ENCODE assay signal across 11 mouse cellular contexts in genomic region chr5:124809708-124810366, GRCm38 (mm10). TPM values are rescaled to one million over a fixed set of nuclear protein-coding genes. Genes with fewer than 3 reads are reported as not detected.
DNase-seq lines count a peak whose midpoint lies in the region; ATAC-seq lines count a peak whose summit lies in the region.
"Had no signal": no experiment of that assay in that cellular context is flagged by ENCODE, and none has a peak within 500 bp of the region (broad histone marks: within the 10 kb centered on the region; RNA-seq: fewer than 3 reads in every experiment).

No protein-coding gene starts in this region.

- H3K4me1 ChIP-seq in midbrain, embryonic 15.5 days = no peaks in the 10 kb centered on the region
- H3K4me1 ChIP-seq: limb, embryonic 12.5 days; midbrain, embryonic 12.5 days had no signal

- no peaks in the 10 kb centered on the region for H3K9me3 ChIP-seq in midbrain, embryonic 15.5 days

- no peaks in the 10 kb centered on the region for H3K27me3 ChIP-seq in midbrain, embryonic 15.5 days (replicated peaks)
- H3K27me3 ChIP-seq: limb, embryonic 12.5 days; midbrain, embryonic 12.5 days had no signal

- no peaks in the 10 kb centered on the region for H3K36me3 ChIP-seq in midbrain, embryonic 15.5 days (replicated peaks)
- H3K36me3 ChIP-seq: limb, embryonic 12.5 days; midbrain, embryonic 12.5 days had no signal

- no peak overlapping the region for H3K27ac ChIP-seq in midbrain, embryonic 15.5 days
- H3K27ac ChIP-seq: hindbrain, postnatal 0 days; limb, embryonic 12.5 days; midbrain, embryonic 12.5 days had no signal

- 84% methylated on average over 4 of the region's 4 CpGs for WGBS in midbrain, embryonic 15.5 days

- no peak overlapping the region for H3K4me2 ChIP-seq in midbrain, embryonic 15.5 days
- H3K4me2 ChIP-seq: limb, embryonic 12.5 days; midbrain, embryonic 12.5 days had no signal

- H3K4me3 ChIP-seq in midbrain, embryonic 15.5 days = no peak overlapping the region
- H3K4me3 ChIP-seq: limb, embryonic 12.5 days; midbrain, embryonic 12.5 days had no signal

- no peak overlapping the region for H3K9ac ChIP-seq in midbrain, embryonic 15.5 days
- H3K9ac ChIP-seq: limb, embryonic 12.5 days; midbrain, embryonic 12.5 days had no signal

- DNase-seq in cerebellum, adult 11 months = peak; percentile 33
- no peak for DNase-seq in cerebellum, postnatal 4 days (ENCODE audit: low spot score in 2 of 2)
- peak; percentile 28 for DNase-seq in 416B (ENCODE audit: low read depth)
- peak; percentile 56 for DNase-seq in fibroblast of lung, adult 2 months (ENCODE audit: low read depth)
- DNase-seq in left cerebral cortex, adult 9 months (ENCODE audit: low spot score in 2 of 2) = peak; percentile 30 to 74
- DNase-seq in ovary, postnatal 36 days (ENCODE audit: low spot score) = no peak
- DNase-seq in spleen, adult 18-20 months = no peak

- ATAC-seq in midbrain, embryonic 15.5 days (replicated peaks) = no peak
- ATAC-seq: hindbrain, postnatal 0 days had no signal

RNA-seq across cellular contexts. Expression of gene Ccdc92, which starts 52.4 kb away (rescaled TPM):
- polyA plus RNA-seq in midbrain, embryonic 15.5 days (2015; fragmentation: Nextera tagmentation; extraction: Ambion mirVana) = 43.6 TPM in 2 replicates

RNA-seq across cellular contexts. Expression of gene Zfp664, which starts 52.7 kb away (rescaled TPM):
- polyA plus RNA-seq in midbrain, embryonic 15.5 days (2015; fragmentation: Nextera tagmentation; extraction: Ambion mirVana) = 117 and 126 TPM in 2 replicates

Comparison
In these comparisons a context has a peak if more than half of its experiments do, and no peak if none do; other contexts are left out.
1. DNase-seq: peak in cerebellum, adult 11 months (single experiment), 416B (single experiment), fibroblast of lung, adult 2 months (single experiment) and left cerebral cortex, adult 9 months (2 of 2); none in cerebellum, postnatal 4 days (0 of 2), ovary, postnatal 36 days (single experiment) and spleen, adult 18-20 months (0 of 2).